Mouse (Mus musculus): ENCODE data around the gene Gspt1.

Gspt1 gene

GRCm38 (mm10) chr16:11202571-11203554 is 51.3 kb downstream of the Gspt1 start, which contains the start of gene Rsl1d1:
Gene Rsl1d1, minus strand, starts transcription at chr16:11203331.
- DNase-seq: peak; percentile 89

- DNase-seq: no peak
These were observed 52.3 kb downstream of the Gspt1 start for GRCm38 (mm10) chr16:11201740-11202394.

- DNase-seq: no peak
These were observed 53.9 kb downstream of the Gspt1 start for GRCm38 (mm10) chr16:11200247-11200646.

DNA sequence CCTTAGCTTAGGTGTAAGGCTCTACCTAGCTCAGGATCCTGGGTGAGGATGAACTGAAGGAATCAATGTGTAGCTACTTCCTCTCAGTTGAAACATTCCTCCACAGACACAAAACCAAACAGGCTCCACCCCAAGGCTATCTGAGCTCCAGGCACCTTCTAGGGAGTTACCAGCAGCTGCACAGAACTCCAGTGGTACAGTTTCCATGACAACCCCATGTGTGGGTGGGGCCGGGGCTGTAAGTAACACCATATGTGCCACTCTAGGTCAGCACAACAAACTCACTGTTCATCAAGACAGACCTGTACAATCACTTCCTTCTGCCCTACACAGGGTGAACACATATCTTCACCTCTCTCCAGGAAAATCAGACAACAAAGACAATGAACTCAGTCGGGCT is 55.7 kb downstream of the Gspt1 start:
- no peak for DNase-seq

DNA sequence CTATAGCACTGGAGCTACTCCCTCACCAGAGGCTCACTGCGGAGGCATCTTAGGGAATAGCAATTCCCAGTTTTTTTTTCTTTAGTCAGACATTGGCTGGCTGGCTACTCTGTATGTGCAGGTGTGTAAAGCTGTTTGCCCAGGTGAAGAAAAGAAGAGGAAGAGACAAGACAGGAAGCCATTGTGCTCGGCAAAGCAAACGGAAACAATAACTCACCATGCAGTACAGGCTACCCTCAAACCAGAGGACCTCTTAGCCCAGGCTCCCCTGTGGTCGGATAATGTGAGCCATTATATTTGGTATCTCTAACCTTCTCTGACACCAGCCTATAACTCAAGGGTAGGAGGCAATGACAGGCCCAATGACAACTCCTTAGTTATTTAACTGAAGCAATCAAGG is 57.1 kb downstream of the Gspt1 start:
- DNase-seq: no peak

GRCm38 (mm10) chr16:11193231-11193630 is 60.9 kb downstream of the Gspt1 start:
- no peak for DNase-seq

- DNase-seq: no peak
These were observed 64.0 kb downstream of the Gspt1 start for GRCm38 (mm10) chr16:11190150-11190549.

- DNase-seq: no peak
These were observed 76.7 kb downstream of the Gspt1 start for GRCm38 (mm10) chr16:11177404-11177803.

- DNase-seq: no peak
These were observed 77.3 kb downstream of the Gspt1 start for GRCm38 (mm10) chr16:11176884-11177244.

DNA sequence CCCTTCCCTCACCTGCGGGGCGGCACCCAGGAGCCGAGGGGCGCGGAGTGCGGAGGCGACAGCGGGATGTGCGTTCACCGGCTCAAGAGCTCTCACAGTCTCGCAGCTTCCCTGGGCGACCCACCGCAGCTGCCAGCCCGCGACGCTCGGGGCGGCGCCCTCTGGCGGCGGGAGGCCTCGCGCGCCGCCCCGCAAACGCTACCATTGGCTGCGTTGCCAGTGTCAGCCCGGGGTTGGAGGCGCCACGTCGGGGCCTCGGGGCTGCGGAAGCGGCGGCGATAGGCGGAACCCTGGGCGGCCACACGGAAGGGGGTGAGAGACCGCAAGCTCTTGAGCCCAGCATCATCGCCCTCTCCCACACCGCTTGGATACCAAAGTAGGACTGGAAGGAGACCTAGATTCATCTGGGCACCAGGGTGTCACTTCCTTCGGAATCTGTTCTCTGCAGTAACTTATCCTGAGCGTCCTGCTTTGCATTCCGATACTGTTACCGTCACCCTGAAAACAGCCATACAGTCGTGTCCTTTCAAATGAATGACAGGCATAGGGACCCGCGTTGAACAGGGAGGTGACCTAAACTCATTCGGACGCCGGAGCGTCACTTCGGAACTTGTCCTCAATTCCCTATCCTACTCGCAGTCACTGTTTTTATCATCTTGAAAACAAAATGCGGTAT is 77.8 kb downstream of the Gspt1 start, which contains the start of gene Zc3h7a:
Zc3h7a (minus strand) TSS at position 186 of the 676 bp plus-strand sequence.
- peak; percentile 83 for DNase-seq

DNA sequence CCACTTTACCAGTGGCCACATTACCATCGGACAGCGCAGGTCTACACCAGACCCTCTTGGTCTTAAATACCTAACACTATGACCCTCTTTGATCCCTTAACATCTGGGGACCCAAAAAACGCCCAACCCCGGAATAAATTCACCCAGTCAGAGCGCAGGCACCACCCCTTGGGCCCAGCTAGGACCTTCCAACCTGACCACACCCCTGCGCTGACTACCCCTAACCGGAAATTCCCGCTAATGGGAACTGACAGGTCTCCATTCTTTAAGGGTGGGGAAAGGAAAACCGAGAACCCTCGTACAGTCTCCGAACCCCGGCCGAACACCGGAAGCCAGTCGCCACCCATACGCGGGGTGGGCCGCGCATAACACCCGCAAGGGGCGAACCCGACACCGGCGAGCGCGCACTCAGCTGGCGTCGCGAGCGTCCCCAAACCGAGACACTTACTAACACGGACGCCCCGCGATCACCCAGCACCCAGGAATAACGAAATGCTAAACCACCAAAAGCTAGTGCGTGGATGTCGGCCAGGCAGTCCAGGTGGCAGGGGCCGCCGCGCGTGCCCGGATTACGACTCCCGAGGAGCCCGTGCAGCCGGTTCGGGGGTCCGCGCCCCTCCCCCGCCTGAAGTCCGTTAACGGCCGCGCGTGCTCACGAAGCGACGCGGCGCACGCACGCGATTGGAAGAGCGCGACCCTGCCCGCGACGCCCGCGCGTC is 78.5 kb downstream of the Gspt1 start:
- no peak for DNase-seq

DNA sequence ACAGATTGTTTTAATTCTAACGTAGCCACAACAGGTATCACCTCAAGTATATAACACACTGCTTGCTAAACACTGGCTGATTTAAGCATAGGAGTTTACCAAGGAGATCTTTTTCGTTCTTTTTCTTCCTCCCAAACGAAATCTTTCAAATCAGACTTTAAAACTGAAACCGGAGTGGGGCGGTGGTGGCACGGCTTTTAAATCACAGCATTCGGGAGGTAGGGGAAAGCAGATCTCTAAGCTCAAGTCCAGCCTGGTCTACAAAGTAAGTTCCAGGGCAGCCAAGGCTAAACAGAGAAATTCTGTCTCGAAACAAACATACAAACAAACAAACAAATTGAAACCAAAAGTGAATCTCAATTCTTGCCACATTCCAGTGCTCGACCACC is 79.0 kb downstream of the Gspt1 start:
- no peak for DNase-seq

DNA sequence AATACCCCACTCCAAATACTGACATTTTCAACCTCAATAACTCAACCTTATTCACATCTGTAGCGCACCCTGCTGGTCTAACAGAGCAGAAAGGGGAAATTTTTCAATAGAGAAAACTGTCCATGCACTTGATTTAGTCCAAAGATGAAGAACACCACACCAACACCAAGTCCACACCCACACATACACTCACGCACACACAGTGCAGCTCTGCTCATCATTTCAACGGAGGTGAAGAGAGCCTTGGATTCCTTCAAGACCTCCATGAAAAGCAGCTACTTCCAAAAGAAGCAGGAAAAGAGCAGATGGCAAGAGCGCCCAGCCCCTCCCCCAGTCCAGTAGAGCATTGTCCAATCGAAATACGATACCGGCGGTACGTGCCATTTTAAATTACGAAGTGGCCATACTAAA is 79.4 kb downstream of the Gspt1 start:
- peak; percentile 51 for DNase-seq

DNA sequence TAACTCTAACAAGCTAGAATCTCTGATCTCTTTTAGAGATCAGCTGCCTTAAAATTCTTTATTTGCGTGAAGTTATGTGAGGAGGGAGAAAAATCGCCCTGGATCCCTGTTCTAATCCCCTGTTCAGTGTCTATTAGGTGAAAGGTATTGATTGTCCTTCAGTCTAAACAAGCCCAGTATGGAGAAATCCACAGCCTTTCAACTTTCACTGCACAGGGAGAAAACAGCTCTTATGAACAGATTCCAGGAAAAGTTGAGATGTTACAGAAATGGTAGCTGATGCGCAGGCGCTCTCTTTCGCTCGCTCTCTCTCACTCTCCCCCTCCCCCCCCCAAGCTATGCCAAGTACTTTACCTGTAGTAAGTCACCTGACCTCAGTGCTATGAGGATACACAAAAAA is 82.4 kb downstream of the Gspt1 start:
- DNase-seq: no peak
